Mouse (Mus musculus): Measurements from ENCODE around the gene Psenen. TPM values are rescaled to one million over a fixed set of nuclear protein-coding genes. Genes with fewer than 3 reads are reported as not detected.

Psenen gene
- polyA plus RNA-seq, 1 experiment from 2014 or later = 158 TPM

Small RNAs within 50 kb of the gene (microRNA-seq; reads per million reads assigned to microRNA genes)
- gene Gm38670 = not detected
- gene Mir3569 = not detected

Other genes with a start within 250 kb of the Psenen start
- 58.9 and 59.7 TPM in 2 replicates for gene Syne4, start 248.8 kb downstream of the Psenen start, polyA plus RNA-seq (2015; fragmentation: Nextera tagmentation; extraction: Ambion mirVana)
- 0.61 and 2.8 TPM in 2 replicates for gene E130208F15Rik, start 241.9 kb downstream of the Psenen start, polyA plus RNA-seq (2015; fragmentation: Nextera tagmentation; extraction: Ambion mirVana)
- 13.8 and 14.3 TPM in 2 replicates for gene Sdhaf1, start 239.7 kb downstream of the Psenen start, polyA plus RNA-seq (2015; fragmentation: Nextera tagmentation; extraction: Ambion mirVana)
- 2.5 and 3.0 TPM in 2 replicates for gene Lrfn3, start 200.9 kb downstream of the Psenen start, polyA plus RNA-seq (2015; fragmentation: Nextera tagmentation; extraction: Ambion mirVana)
- 55.2 and 59.9 TPM in 2 replicates for gene Tyrobp, start 149.9 kb downstream of the Psenen start, polyA plus RNA-seq (2015; fragmentation: Nextera tagmentation; extraction: Ambion mirVana)
- gene Hcst, start 143.8 kb downstream of the Psenen start, polyA plus RNA-seq (2015; fragmentation: Nextera tagmentation; extraction: Ambion mirVana) = 2.4 and 3.1 TPM in 2 replicates
- gene Nfkbid, start 141.9 kb downstream of the Psenen start, polyA plus RNA-seq (2015; fragmentation: Nextera tagmentation; extraction: Ambion mirVana) = 2.6 TPM in 2 replicates
- gene Aplp1, start 118.1 kb downstream of the Psenen start, polyA plus RNA-seq (2015; fragmentation: Nextera tagmentation; extraction: Ambion mirVana) = 32.4 and 33.3 TPM in 2 replicates
- gene Kirrel2, start 105.9 kb downstream of the Psenen start, polyA plus RNA-seq (2015; fragmentation: Nextera tagmentation; extraction: Ambion mirVana) = 1.0 and 1.1 TPM in 2 replicates
- gene Nphs1, start 105.3 kb downstream of the Psenen start, polyA plus RNA-seq (2015; fragmentation: Nextera tagmentation; extraction: Ambion mirVana) = 0.94 and 1.8 TPM in 2 replicates
- gene Prodh2, start 70.0 kb downstream of the Psenen start, polyA plus RNA-seq (2015; fragmentation: Nextera tagmentation; extraction: Ambion mirVana) = 9.9 and 13.0 TPM in 2 replicates
- gene Arhgap33, start 28.6 kb downstream of the Psenen start, polyA plus RNA-seq (2015; fragmentation: Nextera tagmentation; extraction: Ambion mirVana) = 5.6 and 6.4 TPM in 2 replicates
- gene Hspb6, start 11.4 kb downstream of the Psenen start, polyA plus RNA-seq (2015; fragmentation: Nextera tagmentation; extraction: Ambion mirVana) = 48.4 and 53.8 TPM in 2 replicates
- gene Proser3, start 11.3 kb downstream of the Psenen start, polyA plus RNA-seq (2015; fragmentation: Nextera tagmentation; extraction: Ambion mirVana) = 6.3 and 7.6 TPM in 2 replicates
- gene Lin37, start 3.8 kb downstream of the Psenen start, polyA plus RNA-seq (2015; fragmentation: Nextera tagmentation; extraction: Ambion mirVana) = 44.5 and 50.0 TPM in 2 replicates
- gene U2af1l4, start 326 bp downstream of the Psenen start, polyA plus RNA-seq (2015; fragmentation: Nextera tagmentation; extraction: Ambion mirVana) = 71.2 and 73.8 TPM in 2 replicates
- gene Gm49396, start 283 bp downstream of the Psenen start, polyA plus RNA-seq (2015; fragmentation: Nextera tagmentation; extraction: Ambion mirVana) = 9.2 and 9.3 TPM in 2 replicates
- 3.7 and 5.4 TPM in 2 replicates for gene Igflr1, start 1.8 kb upstream of the Psenen start, polyA plus RNA-seq (2015; fragmentation: Nextera tagmentation; extraction: Ambion mirVana)
- gene Kmt2b, start 25.1 kb upstream of the Psenen start, polyA plus RNA-seq (2015; fragmentation: Nextera tagmentation; extraction: Ambion mirVana) = 6.8 and 7.1 TPM in 2 replicates
- 1.2 and 1.9 TPM in 2 replicates for gene Zbtb32, start 35.3 kb upstream of the Psenen start, polyA plus RNA-seq (2015; fragmentation: Nextera tagmentation; extraction: Ambion mirVana)
- 5.9 and 7.3 TPM in 2 replicates for gene Upk1a, start 49.2 kb upstream of the Psenen start, polyA plus RNA-seq (2015; fragmentation: Nextera tagmentation; extraction: Ambion mirVana)
- gene Cox6b1, start 62.5 kb upstream of the Psenen start, polyA plus RNA-seq (2015; fragmentation: Nextera tagmentation; extraction: Ambion mirVana) = 1,335 and 1,344 TPM in 2 replicates
- gene Etv2, start 72.2 kb upstream of the Psenen start, polyA plus RNA-seq (2015; fragmentation: Nextera tagmentation; extraction: Ambion mirVana) = not detected in 2 replicates
- gene Rbm42, start 86.7 kb upstream of the Psenen start, polyA plus RNA-seq (2015; fragmentation: Nextera tagmentation; extraction: Ambion mirVana) = 93.8 and 95.7 TPM in 2 replicates
- 33.7 and 39.4 TPM in 2 replicates for gene Haus5, start 101.4 kb upstream of the Psenen start, polyA plus RNA-seq (2015; fragmentation: Nextera tagmentation; extraction: Ambion mirVana)
- not detected in 2 replicates for gene Pmis2, start 108.0 kb upstream of the Psenen start, polyA plus RNA-seq (2015; fragmentation: Nextera tagmentation; extraction: Ambion mirVana)
- gene 2200002J24Rik, start 135.3 kb upstream of the Psenen start, polyA plus RNA-seq (2015; fragmentation: Nextera tagmentation; extraction: Ambion mirVana) = 4.7 and 4.8 TPM in 2 replicates
- 1.6 and 2.5 TPM in 2 replicates for gene Atp4a, start 148.6 kb upstream of the Psenen start, polyA plus RNA-seq (2015; fragmentation: Nextera tagmentation; extraction: Ambion mirVana)
- gene Tmem147, start 165.9 kb upstream of the Psenen start, polyA plus RNA-seq (2015; fragmentation: Nextera tagmentation; extraction: Ambion mirVana) = 242 and 249 TPM in 2 replicates
- gene Gapdhs, start 180.1 kb upstream of the Psenen start, polyA plus RNA-seq (2015; fragmentation: Nextera tagmentation; extraction: Ambion mirVana) = 0.32 TPM in 1 of 2 replicates, not detected in the other
- gene Sbsn, start 187.8 kb upstream of the Psenen start, polyA plus RNA-seq (2015; fragmentation: Nextera tagmentation; extraction: Ambion mirVana) = 0.89 and 1.6 TPM in 2 replicates
- 4.4 and 5.8 TPM in 2 replicates for gene Dmkn, start 200.1 kb upstream of the Psenen start, polyA plus RNA-seq (2015; fragmentation: Nextera tagmentation; extraction: Ambion mirVana)
- gene Krtdap, start 224.3 kb upstream of the Psenen start, polyA plus RNA-seq (2015; fragmentation: Nextera tagmentation; extraction: Ambion mirVana) = 1.5 and 3.4 TPM in 2 replicates

All from intestine, embryonic 16.5 days (tissue).